Mouse (Mus musculus): ENCODE results near the gene Fam205a2.
"Not testable (repeated sequence)": the region's sequence is repeated elsewhere in the genome, so short reads cannot be mapped to it uniquely, and the experiment has no call there.

Fam205a2 gene

DNA sequence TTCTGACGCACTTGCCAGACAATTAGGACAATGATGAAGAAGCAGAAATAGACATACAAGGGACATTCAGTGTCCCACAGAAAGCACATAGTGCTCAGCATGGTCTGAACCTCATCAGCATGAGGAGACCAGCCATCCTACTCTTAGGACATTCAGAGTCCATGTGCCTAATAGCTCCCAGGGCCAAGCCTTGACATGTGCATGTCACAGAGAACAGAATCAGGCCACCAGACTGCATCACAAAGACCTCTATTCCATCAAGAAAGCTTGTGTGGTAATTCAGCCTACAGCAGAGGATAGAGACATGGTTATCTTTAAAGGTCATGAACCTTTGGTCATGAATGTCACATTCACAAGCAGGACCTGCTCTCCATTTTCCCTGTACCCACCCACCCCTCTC lies at the start of gene Fam205a2:
Fam205a2 (minus strand) TSS at position 101 of the 400 bp plus-strand sequence.
- DNase-seq: not testable (repeated sequence)

All from embryo, embryonic 11 days (tissue).